Mouse (Mus musculus) intestine, embryonic 14.5 days (tissue): ENCODE data around the gene Tmem110. TPM values are rescaled to one million over a fixed set of nuclear protein-coding genes. Genes with fewer than 3 reads are reported as not detected.

Experiments
- ATAC-seq: fragments of 200-750 bp; cut with Nextera tagmentation; replicated peaks from 2 replicates; pipeline ENCODE4 v1.8.0; 2017; ENCODE audit warnings: low read depth, moderate number of reproducible peaks, moderate TSS enrichment, moderate library complexity; ENCODE audit not compliant: low FRiP score, low TSS enrichment
- DNase-seq: peaks from one replicate; pipeline ENCODE4 v3.0.0-alpha.2; 2018; ENCODE audit warnings: low spot score
- H3K27ac ChIP-seq: fragments of 300-500 bp; sonication (generic); 2 replicates; pipeline ENCODE4 v1.5.1; 2014; ENCODE audit warnings: low read depth, mild to moderate bottlenecking, control low read depth
- H3K27me3 ChIP-seq: fragments of 300-500 bp; sonication (generic); replicated peaks from 2 replicates; pipeline ENCODE4 v1.6.1; 2014; ENCODE audit warnings: low read length, control low read depth; ENCODE audit not compliant: control insufficient read depth, insufficient read depth
- H3K36me3 ChIP-seq: fragments of 300-500 bp; sonication (generic); 2 replicates; pipeline ENCODE4 v1.6.1; 2014; ENCODE audit warnings: low read length, control low read depth; ENCODE audit not compliant: control insufficient read depth, insufficient read depth
- H3K4me1 ChIP-seq: fragments of 300-500 bp; sonication (generic); replicated peaks from 2 replicates; pipeline ENCODE4 v1.6.1; 2014; ENCODE audit warnings: low read length, control low read depth, mixed read lengths; ENCODE audit not compliant: control insufficient read depth, insufficient read depth
- H3K4me2 ChIP-seq: fragments of 300-500 bp; sonication (generic); 2 replicates; pipeline ENCODE4 v1.6.1; 2014; ENCODE audit warnings: low read length
- H3K4me3 ChIP-seq: fragments of 300-500 bp; sonication (generic); 2 replicates; pipeline ENCODE4 v1.5.1; 2014; ENCODE audit warnings: low read depth, low read length, control low read depth, mixed read lengths
- H3K9ac ChIP-seq: fragments of 300-500 bp; sonication (generic); 2 replicates; pipeline ENCODE4 v1.6.1; 2014; ENCODE audit warnings: mild to moderate bottlenecking, low read length
- H3K9me3 ChIP-seq: fragments of 300-500 bp; sonication (generic); 2 replicates; pipeline ENCODE4 v1.6.1; 2016; ENCODE audit warnings: low read length, control low read depth; ENCODE audit not compliant: control insufficient read depth
- WGBS: fragments of 180-500 bp; shearing (Covaris S2); extraction: QIAGEN DNeasy Blood & Tissue Kit; methylation state at CpG from one replicate; pipeline ENCODE4 v1.1.7; 2014; 5-methylcytosine and 5-hydroxymethylcytosine counted together
- polyA plus RNA-seq: library from polyadenylated mRNA; unstranded; fragments of >200 nt; fragmentation: Nextera tagmentation; extraction: Ambion mirVana; gene quantifications from 2 replicates; pipeline ENCODE4 v1.2.1, GENCODE M21; 2014

Tmem110 gene
- polyA plus RNA-seq, 1 experiment from 2014 or later, result 24.9 TPM

- ATAC-seq (no peak), DNase-seq (no peak)
- Histone ChIP-seq H3K9me3 (no peaks in the 10 kb centered on the region; the same call in 1 of the 2 replicates), H3K4me1 (no peaks in the 10 kb centered on the region), H3K36me3 (no peaks in the 10 kb centered on the region), H3K27ac (no peak overlapping the region), H3K4me2 (no peak overlapping the region), H3K9ac (no peak overlapping the region), H3K4me3 (no peak overlapping the region), H3K27me3 (no peaks in the 10 kb centered on the region)
- 93% methylated on average over 5 of the region's 5 CpGs for WGBS
Measured at GRCm38 (mm10) chr14:30902628-30903027, 77.2 kb downstream of the Tmem110 start.

- no peak for DNase-seq
- no peaks in the 10 kb centered on the region for H3K27me3 ChIP-seq
- no peak overlapping the region for H3K9ac ChIP-seq
- ATAC-seq, result no peak
- no peak overlapping the region for H3K27ac ChIP-seq
- WGBS, result 67% methylated on average over 3 of the region's 3 CpGs
- H3K36me3 ChIP-seq, result no peaks in the 10 kb centered on the region
- H3K4me1 ChIP-seq, result no peaks in the 10 kb centered on the region
- no peak overlapping the region for H3K4me2 ChIP-seq
- no peaks in the 10 kb centered on the region; the same call in 1 of the 2 replicates for H3K9me3 ChIP-seq
- no peak overlapping the region for H3K4me3 ChIP-seq
Measured at GRCm38 (mm10) chr14:30903036-30903435, 77.6 kb downstream of the Tmem110 start.

DNA sequence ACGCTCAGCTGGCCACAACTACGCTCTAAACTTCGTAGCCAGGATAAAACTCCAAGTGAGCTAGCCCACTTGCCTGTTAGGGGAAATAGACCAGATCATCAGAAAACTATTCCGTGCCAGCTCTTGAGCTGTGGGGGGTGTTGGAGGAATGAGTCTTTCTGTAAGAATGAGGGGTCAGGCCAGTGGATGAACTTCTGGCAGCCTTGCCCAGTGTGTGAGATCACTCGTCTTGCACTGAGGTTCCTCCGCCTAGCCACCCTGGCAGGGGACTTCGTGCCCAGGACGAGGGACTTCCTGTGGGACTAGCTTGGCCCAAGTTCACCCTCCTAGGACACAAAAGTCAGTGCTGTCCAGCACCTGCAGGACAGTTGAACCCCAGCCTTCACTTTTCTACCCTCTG lies 78.9 kb downstream of the Tmem110 start:
- WGBS, result 86% methylated on average over 8 of the region's 8 CpGs
- Histone ChIP-seq H3K27me3 (no peaks in the 10 kb centered on the region), H3K4me3 (no peak overlapping the region), H3K4me1 (no peaks in the 10 kb centered on the region), H3K4me2 (no peak overlapping the region), H3K36me3 (no peaks in the 10 kb centered on the region), H3K9ac (no peak overlapping the region), H3K9me3 (no peaks in the 10 kb centered on the region; the same call in 1 of the 2 replicates), H3K27ac (no peak overlapping the region)
- DNase-seq, result no peak
- ATAC-seq, result no peak

GRCm38 (mm10) chr14:30906001-30906400 lies 80.6 kb downstream of the Tmem110 start:
- 92% methylated on average over 6 of the region's 6 CpGs for WGBS
- no peak overlapping the region for H3K4me3 ChIP-seq
- H3K27me3 ChIP-seq, result no peaks in the 10 kb centered on the region
- no peaks in the 10 kb centered on the region for H3K36me3 ChIP-seq
- H3K4me2 ChIP-seq, result no peak overlapping the region
- H3K27ac ChIP-seq, result no peak overlapping the region
- no peaks in the 10 kb centered on the region for H3K4me1 ChIP-seq
- H3K9ac ChIP-seq, result no peak overlapping the region
- no peaks in the 10 kb centered on the region for H3K9me3 ChIP-seq
- DNase-seq (no peak), ATAC-seq (no peak)

GRCm38 (mm10) chr14:30907814-30908265 lies 82.5 kb downstream of the Tmem110 start:
- Histone ChIP-seq H3K9me3 (no peaks in the 10 kb centered on the region), H3K36me3 (no peaks in the 10 kb centered on the region), H3K27ac (no peak overlapping the region), H3K4me1 (no peaks in the 10 kb centered on the region), H3K4me2 (no peak overlapping the region), H3K27me3 (no peaks in the 10 kb centered on the region), H3K4me3 (no peak overlapping the region), H3K9ac (no peak overlapping the region)
- ATAC-seq (no peak), DNase-seq (no peak)
- 52% methylated on average over 3 of the region's 3 CpGs for WGBS

GRCm38 (mm10) chr14:30911141-30911540 lies 85.8 kb downstream of the Tmem110 start:
- ATAC-seq, result no peak
- H3K36me3 ChIP-seq, result no peaks in the 10 kb centered on the region
- H3K27ac ChIP-seq, result no peak overlapping the region
- no peak overlapping the region for H3K4me3 ChIP-seq
- H3K27me3 ChIP-seq, result no peaks in the 10 kb centered on the region
- H3K4me2 ChIP-seq, result no peak overlapping the region
- 87% methylated on average over 8 of the region's 8 CpGs for WGBS
- H3K4me1 ChIP-seq, result no peaks in the 10 kb centered on the region
- no peak overlapping the region for H3K9ac ChIP-seq
- DNase-seq, result no peak
- no peaks in the 10 kb centered on the region for H3K9me3 ChIP-seq

GRCm38 (mm10) chr14:30912641-30913040 lies 87.3 kb downstream of the Tmem110 start:
- no peaks in the 10 kb centered on the region for H3K36me3 ChIP-seq
- DNase-seq (no peak), ATAC-seq (no peak)
- no peak overlapping the region for H3K4me3 ChIP-seq
- H3K4me1 ChIP-seq, result no peaks in the 10 kb centered on the region
- H3K27ac ChIP-seq, result no peak overlapping the region
- H3K4me2 ChIP-seq, result no peak overlapping the region
- H3K27me3 ChIP-seq, result no peaks in the 10 kb centered on the region
- 76% methylated on average over 8 of the region's 8 CpGs for WGBS
- no peak overlapping the region for H3K9ac ChIP-seq
- no peaks in the 10 kb centered on the region for H3K9me3 ChIP-seq

- no peaks in the 10 kb centered on the region for H3K4me1 ChIP-seq
- no peak overlapping the region for H3K9ac ChIP-seq
- 88% methylated on average over 5 of the region's 5 CpGs for WGBS
- no peaks in the 10 kb centered on the region for H3K9me3 ChIP-seq
- ATAC-seq (no peak), DNase-seq (no peak)
- no peak overlapping the region for H3K27ac ChIP-seq
- H3K4me3 ChIP-seq, result no peak overlapping the region
- H3K36me3 ChIP-seq, result no peaks in the 10 kb centered on the region
- no peak overlapping the region for H3K4me2 ChIP-seq
- no peaks in the 10 kb centered on the region for H3K27me3 ChIP-seq
Measured at GRCm38 (mm10) chr14:30913404-30913803, 88.0 kb downstream of the Tmem110 start.

DNA sequence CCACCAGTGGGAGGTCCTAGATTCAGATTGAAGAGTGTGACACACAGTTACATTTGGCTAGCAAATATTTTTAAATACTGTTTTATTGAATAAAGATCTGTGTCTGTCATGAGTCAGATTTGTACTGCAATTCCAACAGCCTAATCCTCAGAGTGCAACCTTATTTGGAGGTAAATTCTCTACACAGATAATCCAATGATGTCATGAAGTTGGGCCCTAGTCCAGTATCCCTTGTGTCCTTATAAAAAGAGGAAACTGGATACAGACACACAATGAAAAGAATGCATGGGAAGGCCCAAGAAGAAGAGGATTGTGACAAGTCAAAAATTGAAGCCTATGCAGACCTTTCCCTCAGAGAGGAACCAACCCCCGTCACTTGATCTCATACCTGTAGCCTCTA lies 91.1 kb downstream of the Tmem110 start:
- H3K4me1 ChIP-seq, result no peaks in the 10 kb centered on the region
- no peaks in the 10 kb centered on the region for H3K9me3 ChIP-seq
- H3K27ac ChIP-seq, result no peak overlapping the region; the same call in 1 of the 2 replicates
- WGBS, result 76% methylated on average over 1 of the region's 1 CpGs
- H3K4me3 ChIP-seq, result no peak overlapping the region
- no peak overlapping the region for H3K9ac ChIP-seq
- H3K4me2 ChIP-seq, result no peak overlapping the region
- ATAC-seq (no peak), DNase-seq (no peak)
- no peaks in the 10 kb centered on the region for H3K36me3 ChIP-seq
- H3K27me3 ChIP-seq, result no peaks in the 10 kb centered on the region
